Mouse (Mus musculus): ENCODE results near the gene Vmn1r3. TPM values are rescaled to one million over a fixed set of nuclear protein-coding genes. Genes with fewer than 3 reads are reported as not detected.
"Not testable (repeated sequence)": the region's sequence is repeated elsewhere in the genome, so short reads cannot be mapped to it uniquely, and the experiment has no call there.

Vmn1r3 gene
- polyA plus RNA-seq (2015; fragmentation: Nextera tagmentation; extraction: Ambion mirVana): not detected in 2 replicates

DNA sequence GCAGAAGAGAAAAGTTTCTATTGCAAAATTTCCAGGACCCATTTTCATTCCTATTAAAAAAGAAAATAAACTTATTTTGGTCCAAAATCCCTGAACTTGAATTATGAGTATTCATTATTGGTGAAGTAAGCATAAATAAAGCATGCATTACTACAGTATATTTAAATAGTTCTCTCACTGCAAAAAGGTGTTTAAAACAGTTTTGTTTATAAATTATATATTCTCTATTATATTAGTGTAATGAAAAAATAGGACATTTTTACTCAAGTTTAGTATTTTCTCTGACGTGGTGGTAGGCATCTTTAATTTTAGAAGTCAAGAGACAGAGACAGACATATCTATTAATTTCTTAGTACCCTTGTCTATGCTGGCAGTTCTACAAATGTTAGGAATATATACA, at the start of gene Vmn1r3:
Gene Vmn1r3 (minus strand): TSS at position 101 of the 400 bp plus-strand sequence.
- not testable (repeated sequence) for H3K4me2 ChIP-seq (replicated peaks; ENCODE audit: low read depth); H3K27me3 ChIP-seq (replicated peaks; ENCODE audit: control insufficient read depth, insufficient read depth, low read length); H3K4me3 ChIP-seq (ENCODE audit: low read depth, low read length); H3K9me3 ChIP-seq (ENCODE audit: control insufficient read depth); ATAC-seq; H3K4me1 ChIP-seq (replicated peaks; ENCODE audit: control insufficient read depth, insufficient read depth, low read length); H3K36me3 ChIP-seq (ENCODE audit: control insufficient read depth, insufficient read depth); H3K9ac ChIP-seq (ENCODE audit: low read depth, low read length); H3K27ac ChIP-seq (ENCODE audit: low read depth, low read length)
- WGBS: 81% methylated on average over 1 of the region's 1 CpGs

GRCm38 (mm10) chr4:3232053-3232452, 46.9 kb upstream of the Vmn1r3 start:
- Histone ChIP-seq H3K36me3 (ENCODE audit: control insufficient read depth, insufficient read depth) (no peaks in the 10 kb centered on the region), H3K4me1 (replicated peaks; ENCODE audit: control insufficient read depth, insufficient read depth, low read length) (no peaks in the 10 kb centered on the region), H3K9me3 (ENCODE audit: control insufficient read depth) (peaks cover 12% of the 10 kb centered on the region), H3K27ac (ENCODE audit: low read depth, low read length) (no peak overlapping the region), H3K9ac (ENCODE audit: low read depth, low read length) (no peak overlapping the region), H3K27me3 (replicated peaks; ENCODE audit: control insufficient read depth, insufficient read depth, low read length) (no peaks in the 10 kb centered on the region), H3K4me3 (ENCODE audit: low read depth, low read length) (no peak overlapping the region), H3K4me2 (replicated peaks; ENCODE audit: low read depth) (no peak overlapping the region)
- 67% methylated on average over 6 of the region's 6 CpGs for WGBS
- ATAC-seq: no peak
- no peak for TF ChIP-seq CTCF (IDR thresholded peaks at IDR 0.05; ENCODE audit: low read depth)

- no peak; the same call in 1 of the 2 replicates for ATAC-seq
- Histone ChIP-seq H3K4me2 (replicated peaks; ENCODE audit: low read depth) (peak overlapping the region; percentile 69), H3K9ac (ENCODE audit: low read depth, low read length) (no peak overlapping the region), H3K9me3 (ENCODE audit: control insufficient read depth) (peaks cover 17% of the 10 kb centered on the region), H3K36me3 (ENCODE audit: control insufficient read depth, insufficient read depth) (no peaks in the 10 kb centered on the region), H3K4me1 (replicated peaks; ENCODE audit: control insufficient read depth, insufficient read depth, low read length) (no peaks in the 10 kb centered on the region), H3K27me3 (replicated peaks; ENCODE audit: control insufficient read depth, insufficient read depth, low read length) (no peaks in the 10 kb centered on the region), H3K27ac (ENCODE audit: low read depth, low read length) (no peak overlapping the region), H3K4me3 (ENCODE audit: low read depth, low read length) (peak overlapping the region; percentile 31)
- 9% methylated on average over 27 of the region's 48 CpGs for WGBS
- TF ChIP-seq CTCF (IDR thresholded peaks at IDR 0.05; ENCODE audit: low read depth): no peak
These were observed 45.9 kb upstream of the Vmn1r3 start for GRCm38 (mm10) chr4:3230908-3231684.

GRCm38 (mm10) chr4:3229532-3229931, 44.4 kb upstream of the Vmn1r3 start:
- no peak overlapping the region for H3K4me3 ChIP-seq (ENCODE audit: low read depth, low read length)
- TF ChIP-seq CTCF (IDR thresholded peaks at IDR 0.05; ENCODE audit: low read depth): no peak
- no peaks in the 10 kb centered on the region for H3K27me3 ChIP-seq (replicated peaks; ENCODE audit: control insufficient read depth, insufficient read depth, low read length)
- ATAC-seq: peak; percentile 29; the same call in 1 of the 2 replicates
- WGBS: 69% methylated on average over 4 of the region's 4 CpGs
- no peak overlapping the region for H3K9ac ChIP-seq (ENCODE audit: low read depth, low read length)
- H3K4me2 ChIP-seq (replicated peaks; ENCODE audit: low read depth): no peak overlapping the region
- H3K4me1 ChIP-seq (replicated peaks; ENCODE audit: control insufficient read depth, insufficient read depth, low read length): no peaks in the 10 kb centered on the region
- H3K9me3 ChIP-seq (ENCODE audit: control insufficient read depth): peaks cover 24% of the 10 kb centered on the region
- H3K36me3 ChIP-seq (ENCODE audit: control insufficient read depth, insufficient read depth): no peaks in the 10 kb centered on the region
- no peak overlapping the region for H3K27ac ChIP-seq (ENCODE audit: low read depth, low read length)

DNA sequence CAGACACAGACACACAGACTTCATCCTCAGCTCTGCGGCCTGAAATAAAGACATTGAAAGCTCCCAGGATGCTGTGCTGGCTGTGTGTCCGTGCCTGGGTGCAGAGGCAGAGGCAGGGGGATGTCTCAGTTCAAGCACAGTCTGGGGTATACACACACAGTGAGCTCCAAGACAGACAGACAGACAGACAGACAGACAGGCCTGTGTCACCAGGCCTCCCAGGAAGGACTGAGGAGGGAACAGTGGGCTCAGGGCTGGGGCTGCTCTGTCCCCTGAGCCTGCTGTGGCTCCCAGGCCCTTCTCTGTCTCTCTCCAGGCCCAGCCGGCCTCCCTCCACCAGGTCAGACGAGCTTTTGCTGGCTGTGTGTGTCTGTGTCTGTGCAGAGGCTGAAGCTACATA, 43.3 kb upstream of the Vmn1r3 start:
- Histone ChIP-seq H3K4me3 (ENCODE audit: low read depth, low read length) (no peak overlapping the region), H3K9me3 (ENCODE audit: control insufficient read depth) (peaks cover 24% of the 10 kb centered on the region), H3K9ac (ENCODE audit: low read depth, low read length) (no peak overlapping the region), H3K27me3 (replicated peaks; ENCODE audit: control insufficient read depth, insufficient read depth, low read length) (no peaks in the 10 kb centered on the region), H3K36me3 (ENCODE audit: control insufficient read depth, insufficient read depth) (no peaks in the 10 kb centered on the region), H3K4me1 (replicated peaks; ENCODE audit: control insufficient read depth, insufficient read depth, low read length) (no peaks in the 10 kb centered on the region), H3K4me2 (replicated peaks; ENCODE audit: low read depth) (no peak overlapping the region), H3K27ac (ENCODE audit: low read depth, low read length) (no peak overlapping the region)
- no peak for ATAC-seq
- 63% methylated on average over 4 of the region's 4 CpGs for WGBS
- no peak for TF ChIP-seq CTCF (IDR thresholded peaks at IDR 0.05; ENCODE audit: low read depth)

GRCm38 (mm10) chr4:3227751-3228150, 42.6 kb upstream of the Vmn1r3 start:
- no peak overlapping the region for H3K4me2 ChIP-seq (replicated peaks; ENCODE audit: low read depth)
- 68% methylated on average over 5 of the region's 5 CpGs for WGBS
- H3K36me3 ChIP-seq (ENCODE audit: control insufficient read depth, insufficient read depth): no peaks in the 10 kb centered on the region
- H3K9me3 ChIP-seq (ENCODE audit: control insufficient read depth): peaks cover 24% of the 10 kb centered on the region
- H3K4me3 ChIP-seq (ENCODE audit: low read depth, low read length): no peak overlapping the region
- no peak for TF ChIP-seq CTCF (IDR thresholded peaks at IDR 0.05; ENCODE audit: low read depth)
- ATAC-seq: no peak
- H3K27me3 ChIP-seq (replicated peaks; ENCODE audit: control insufficient read depth, insufficient read depth, low read length): no peaks in the 10 kb centered on the region
- no peak overlapping the region for H3K9ac ChIP-seq (ENCODE audit: low read depth, low read length)
- H3K4me1 ChIP-seq (replicated peaks; ENCODE audit: control insufficient read depth, insufficient read depth, low read length): no peaks in the 10 kb centered on the region
- no peak overlapping the region for H3K27ac ChIP-seq (ENCODE audit: low read depth, low read length)

All from intestine, postnatal 0 days (tissue).